Mouse (Mus musculus) cortical plate, adult 2 months (tissue): ENCODE measurements around the gene Adat3.

ENCODE experiments used
- CTCF ChIP-seq: fragments of 200-500 bp; IDR thresholded peaks from 2 replicates; pipeline ENCODE4 v1.5.1; 2011; ENCODE audit warnings: mild to moderate bottlenecking, control low read depth, low read length; ENCODE audit not compliant: insufficient read depth; ENCODE audit errors: extremely low read depth
- POLR2A ChIP-seq: fragments of 200-500 bp; IDR thresholded peaks from 2 replicates; pipeline ENCODE4 v1.6.1; 2011; ENCODE audit warnings: mild to moderate bottlenecking, low read length, control low read depth; ENCODE audit not compliant: insufficient read depth; ENCODE audit errors: extremely low read depth

DNA sequence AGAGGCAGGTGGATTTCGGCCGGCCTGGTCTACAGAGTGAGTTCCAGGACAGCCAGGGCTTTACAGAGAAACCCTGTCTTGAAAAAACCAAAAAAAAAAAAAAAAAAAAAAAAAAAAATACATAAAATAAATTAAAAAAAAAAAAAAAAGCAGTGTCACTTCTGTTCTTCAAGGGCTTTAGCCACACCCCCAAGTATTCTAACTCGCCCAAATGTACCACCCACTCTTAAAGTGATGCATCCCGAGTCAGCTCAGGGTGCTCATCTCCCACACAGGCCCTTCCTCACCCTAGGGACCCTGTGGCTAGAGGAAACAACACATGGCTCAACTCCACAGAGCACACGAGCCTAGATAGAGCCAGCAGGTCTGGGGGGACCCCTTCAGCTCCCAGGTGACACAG, 19.6 kb upstream of the Adat3 start:
- TF ChIP-seq CTCF (no peak), POLR2A (no peak)
